Mouse (Mus musculus): ENCODE measurements around the gene Tenm1. TPM values are rescaled to one million over a fixed set of nuclear protein-coding genes. Genes with fewer than 3 reads are reported as not detected.
A peak's percentile ranks its signal among the peaks of the same experiment; 100 is the strongest.

The Tenm1 gene
- total RNA-seq, 2 experiments from 2014 or later: 41.6 to 42.3 TPM

DNA sequence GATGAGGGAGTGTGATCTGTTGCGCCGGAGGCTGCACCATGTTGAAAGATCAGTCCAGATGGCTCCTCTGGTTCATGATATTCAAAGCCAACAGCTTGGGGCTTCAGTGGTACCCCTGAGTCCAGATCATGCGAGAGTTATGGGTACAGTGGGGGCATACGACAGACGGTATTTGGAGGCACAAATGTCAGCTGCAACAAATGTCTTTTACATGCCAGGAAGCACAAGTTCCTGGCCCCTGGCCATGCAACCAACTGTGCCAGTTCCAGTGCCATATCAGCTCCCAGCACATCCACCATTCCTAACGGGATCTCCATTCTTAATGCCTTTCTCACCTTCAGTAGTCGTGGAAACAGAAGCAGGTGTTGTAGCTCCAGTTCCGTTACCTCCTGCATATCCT is 938.6 kb downstream of the Tenm1 start:
- no peak overlapping the region for H3K27ac ChIP-seq
- DNase-seq (ENCODE audit: low spot score in 2 of 2): peak; percentile 1 to 10
- no peak for TF ChIP-seq CTCF (conservative IDR thresholded peaks at IDR 0.05)
- no peak overlapping the region for H3K4me3 ChIP-seq

DNA sequence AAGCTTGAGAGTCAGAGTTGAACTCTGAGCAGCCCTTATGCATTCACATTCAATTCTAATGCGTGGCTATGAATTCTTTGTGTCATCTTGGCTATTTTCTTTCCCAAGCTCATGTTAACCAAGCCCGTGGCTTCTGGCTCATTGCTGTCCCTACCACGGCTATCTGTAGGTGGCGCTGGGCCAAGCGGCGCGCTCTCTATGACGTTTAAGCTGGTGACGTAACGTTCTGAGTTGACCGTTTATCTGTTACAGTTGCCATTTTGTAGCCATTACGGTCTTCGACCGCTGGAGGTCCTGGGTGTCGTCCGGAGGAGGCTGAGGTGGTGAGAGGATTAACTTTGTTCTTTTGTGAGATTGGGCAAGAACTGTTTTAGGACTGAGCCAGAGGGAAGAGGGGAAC is 939.5 kb downstream of the Tenm1 start, which contains the start of gene Tex13c2:
Tex13c2 (plus strand) TSS at position 246 of the 400 bp plus-strand sequence.
- DNase-seq (ENCODE audit: low spot score in 2 of 2): no peak
- Histone ChIP-seq H3K4me3 (no peak within 1 kb of the TSS), H3K27ac (no peak within 1 kb of the TSS)
- TF ChIP-seq CTCF (conservative IDR thresholded peaks at IDR 0.05): no peak

Other genes starting within 250 kb of the Tenm1 start
- gene Tex13c1, start 162.0 kb upstream of the Tenm1 start, total RNA-seq (2021): not detected